Mouse (Mus musculus): Measurements from ENCODE around the gene Rnf113a2.

GRCm38 (mm10) chr12:84438697-84439096, 21.7 kb downstream of the Rnf113a2 start:
- TF ChIP-seq POLR2A (IDR thresholded peaks at IDR 0.05; ENCODE audit: low read depth, low read length) (no peak), EP300 (IDR thresholded peaks at IDR 0.05; ENCODE audit: low read length) (no peak), ZC3H11A (IDR thresholded peaks at IDR 0.05; ENCODE audit: low read depth, low read length) (no peak), USF1 (IDR thresholded peaks at IDR 0.05; ENCODE audit: low read depth, low read length) (no peak), CTCF (conservative IDR thresholded peaks at IDR 0.05 in 1 of 2, IDR thresholded peaks at IDR 0.05 in 1 of 2; ENCODE audit: low read depth in 2 of 2, low read length in 2 of 2) (no peak), TCF12 (IDR thresholded peaks at IDR 0.05; ENCODE audit: low read depth, low read length) (no peak), SMC3 (IDR thresholded peaks at IDR 0.05; ENCODE audit: low read depth, low read length) (no peak), PAX5 (IDR thresholded peaks at IDR 0.05; ENCODE audit: low read length) (no peak), ZMIZ1 (IDR thresholded peaks at IDR 0.05; ENCODE audit: low read depth, low read length) (no peak), JUN (IDR thresholded peaks at IDR 0.05; ENCODE audit: insufficient read depth, low read depth, low read length) (no peak), SIN3A (IDR thresholded peaks at IDR 0.05; ENCODE audit: low read length) (no peak), MXI1 (IDR thresholded peaks at IDR 0.05; ENCODE audit: low read depth, low read length) (no peak), UBTF (IDR thresholded peaks at IDR 0.05; ENCODE audit: low read depth, low read length) (no peak), USF2 (conservative IDR thresholded peaks at IDR 0.05; ENCODE audit: low read depth, low read length) (no peak)
